Mouse (Mus musculus) c-Kit-negative CD71-positive TER-119-positive erythroid progenitor cells, embryonic 14.5 days (primary cell): ENCODE measurements around the gene Eif1.
"Not testable (repeated sequence)": the region's sequence is repeated elsewhere in the genome, so short reads cannot be mapped to it uniquely, and the experiment has no call there.

ENCODE experiments used
- DNase-seq: peaks from one replicate; pipeline ENCODE4 v3.0.0-alpha.2; 2013; ENCODE audit warnings: low read depth, low spot score

Eif1 gene

DNA sequence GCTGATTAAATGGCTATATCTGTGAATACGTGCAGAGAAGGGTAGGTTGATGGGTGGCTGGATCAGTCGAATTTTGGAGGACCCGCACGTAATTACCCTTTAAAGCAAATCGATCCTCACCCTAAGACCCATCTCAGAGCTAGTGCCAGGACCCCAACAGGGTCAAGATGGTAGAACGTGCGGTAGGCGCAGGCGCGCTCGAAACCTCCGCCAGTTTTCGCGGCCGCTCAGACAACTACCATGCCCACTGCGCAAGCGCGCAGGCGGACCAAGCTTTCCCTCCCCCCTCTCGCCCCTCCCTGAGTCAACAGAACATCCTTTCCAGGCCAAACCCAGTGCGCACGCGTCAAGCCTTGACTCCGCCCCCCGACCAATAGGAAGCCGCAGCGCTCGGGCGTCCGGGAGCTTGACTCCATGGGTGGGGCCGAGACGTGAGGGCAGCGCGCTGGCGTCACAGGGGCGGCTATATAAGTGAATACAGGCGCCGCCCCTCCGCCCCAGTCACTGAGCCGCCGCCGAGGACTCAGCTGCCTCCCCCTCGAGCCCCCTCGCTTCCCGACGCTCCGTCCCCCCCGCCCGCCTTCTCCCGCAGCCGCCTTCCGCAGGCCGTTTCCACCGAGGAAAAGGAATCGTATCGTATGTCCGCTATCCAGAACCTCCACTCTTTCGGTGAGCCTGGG is at the start of gene Eif1:
Eif1 (plus strand) TSS at position 394 of the 680 bp plus-strand sequence.
- DNase-seq = peak; percentile 100

DNA sequence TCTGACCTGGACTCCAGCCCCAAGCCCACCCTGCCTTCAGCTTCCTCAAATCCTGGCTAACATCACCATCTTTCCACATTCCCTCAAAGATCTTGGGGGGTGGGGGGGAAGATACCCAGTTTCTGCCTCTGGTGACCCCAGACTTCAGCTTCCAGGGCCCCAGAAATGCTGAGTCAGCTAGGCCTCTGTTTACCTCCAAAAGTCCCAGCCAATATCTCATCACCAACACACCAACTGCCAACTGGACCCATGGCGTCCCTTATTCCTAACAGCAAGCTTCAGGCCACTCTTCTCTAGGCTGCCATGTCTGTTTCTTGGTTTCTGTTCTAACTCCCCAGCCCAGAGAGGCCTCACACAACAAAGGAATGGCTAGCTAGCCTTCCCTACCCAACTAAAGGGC is 47.8 kb upstream of the Eif1 start:
- no peak for DNase-seq

DNA sequence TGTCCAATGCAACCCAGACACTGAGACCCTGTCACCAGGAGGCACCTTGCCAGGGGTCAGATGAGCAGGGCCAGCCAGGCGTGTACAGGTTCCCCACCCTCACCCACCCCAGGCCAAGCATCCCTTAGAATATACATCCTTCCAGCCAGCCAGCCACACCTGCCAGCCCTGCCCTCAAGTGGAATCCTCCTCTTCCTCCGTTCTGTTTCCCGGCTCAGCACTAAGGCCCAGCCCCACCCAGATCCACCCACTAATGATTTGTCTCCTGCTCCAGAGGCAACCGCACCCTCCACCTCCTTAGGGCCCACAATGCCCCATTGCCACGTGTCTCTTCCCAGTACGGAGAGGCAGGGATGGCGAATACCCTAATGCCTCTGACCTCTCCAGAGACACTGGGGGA is 45.0 kb upstream of the Eif1 start:
- DNase-seq = no peak

DNA sequence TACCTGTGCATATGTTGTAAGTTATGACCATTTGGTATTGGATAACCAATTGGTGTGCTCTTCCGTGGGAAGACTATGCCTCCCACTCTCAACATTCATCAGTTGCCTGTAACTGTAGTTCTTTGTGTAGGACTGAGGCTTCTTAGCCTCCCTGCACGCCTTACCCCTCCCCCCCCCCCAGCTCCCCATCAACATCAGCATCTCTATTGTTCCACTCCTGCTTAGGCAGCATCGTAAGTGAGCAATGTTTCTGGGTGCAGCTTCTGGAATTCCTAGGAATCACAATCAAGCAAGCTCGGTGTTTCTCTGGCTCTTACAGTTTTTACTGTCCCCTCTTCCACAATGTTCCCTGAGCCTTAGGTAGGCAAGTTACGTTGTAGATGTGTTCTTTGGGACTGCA is 44.2 kb upstream of the Eif1 start:
- no peak for DNase-seq

DNA sequence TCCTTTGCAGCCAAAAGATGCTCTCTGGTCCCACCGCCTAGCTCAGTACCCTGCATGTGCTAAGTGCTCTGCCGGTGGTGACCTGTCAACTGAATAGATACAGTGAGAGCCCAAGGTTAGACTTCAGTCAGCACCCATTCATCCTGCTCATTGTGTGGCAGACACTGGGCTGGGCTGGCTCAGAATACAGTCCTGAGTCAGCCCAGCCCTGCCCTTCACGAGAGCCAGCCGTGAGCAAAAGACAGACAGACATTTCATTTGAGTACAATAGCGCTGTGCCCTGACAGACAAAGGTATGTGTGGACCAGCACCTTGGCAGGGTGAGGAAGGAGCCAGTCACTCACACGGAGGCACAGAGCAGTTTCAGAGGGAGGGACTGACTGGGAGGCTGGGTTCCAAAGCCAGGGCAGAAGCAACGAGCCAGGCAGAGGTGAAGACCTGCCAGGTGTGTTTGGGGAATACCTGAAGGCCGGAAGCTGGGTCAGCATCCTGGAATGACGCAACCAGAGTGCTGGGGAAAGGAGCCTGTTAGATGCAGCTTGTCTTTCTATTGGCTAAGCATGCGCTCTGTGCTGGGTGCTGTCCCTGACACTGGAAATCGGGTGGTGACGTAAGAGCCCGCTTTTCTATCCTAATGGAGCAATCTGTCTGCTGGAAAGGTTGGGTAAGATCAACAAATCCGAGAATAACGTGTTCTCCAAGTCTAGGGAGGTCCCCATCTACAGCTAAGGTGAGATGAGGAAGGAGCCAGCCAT is 41.8 kb upstream of the Eif1 start:
- DNase-seq = no peak

DNA sequence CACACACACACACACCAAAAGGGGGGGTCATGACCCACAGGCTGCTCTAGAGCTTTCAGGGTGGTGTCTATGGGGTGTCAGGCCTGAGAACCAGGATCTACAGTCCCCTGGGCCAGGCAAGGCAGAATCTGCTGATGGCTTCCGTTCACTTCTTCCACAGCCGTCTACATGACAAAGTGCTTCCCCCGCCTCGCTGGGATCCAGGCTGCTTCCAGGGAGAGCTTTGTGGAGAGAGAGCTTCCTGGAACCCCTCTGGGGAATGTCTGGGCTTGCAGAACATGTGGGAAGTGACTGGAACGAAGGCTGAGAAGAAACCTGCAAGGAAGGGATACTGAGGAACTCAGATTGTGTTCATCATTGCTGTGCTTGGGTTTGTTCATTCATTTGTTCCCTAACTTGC is 40.9 kb upstream of the Eif1 start:
- DNase-seq = no peak

DNA sequence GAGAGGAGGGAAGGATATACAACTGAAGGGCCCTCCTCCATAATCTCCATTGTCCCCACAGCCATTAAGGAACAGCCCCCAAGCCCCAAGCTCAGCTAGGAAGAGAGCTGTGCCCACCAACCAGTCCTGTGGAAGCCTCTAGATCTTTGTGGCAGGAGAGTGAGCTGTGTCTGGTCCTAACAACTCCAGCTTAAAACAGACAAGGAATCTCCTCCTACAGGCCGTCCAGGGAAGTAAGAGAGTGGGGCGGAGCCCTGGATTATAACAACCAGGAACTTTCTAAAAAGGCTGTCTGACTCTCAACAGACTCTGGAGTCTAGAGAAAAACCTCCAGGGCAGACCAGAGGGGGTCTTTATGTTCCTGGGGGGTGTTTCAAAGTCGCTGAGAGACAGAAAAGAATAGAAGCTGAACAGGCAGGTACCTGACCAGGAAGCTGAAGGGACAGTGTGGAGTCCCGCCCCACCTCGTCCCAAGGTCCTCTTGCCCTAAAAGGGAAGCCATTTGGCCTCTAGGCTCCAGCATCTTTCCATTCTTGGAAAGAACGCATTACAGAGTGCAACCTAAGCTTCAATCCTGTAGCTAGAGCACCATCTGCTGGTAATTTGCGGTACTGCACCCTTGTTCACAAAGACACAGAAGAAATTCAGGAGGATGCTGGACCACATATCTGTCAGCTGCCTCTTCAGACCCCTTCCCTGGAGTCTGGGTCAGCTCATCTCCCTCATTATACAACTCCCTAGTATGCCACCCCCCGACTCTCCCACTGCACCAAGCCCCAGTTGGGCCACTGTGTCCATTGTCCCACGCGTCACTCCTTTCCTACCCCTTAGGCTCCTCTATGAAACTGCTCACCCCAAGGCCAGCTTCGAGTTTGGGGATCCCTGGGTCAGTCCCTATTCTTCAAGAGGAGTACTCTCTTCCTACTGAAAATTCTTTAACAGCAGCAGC is 37.8 kb upstream of the Eif1 start:
- DNase-seq = peak; percentile 67

DNA sequence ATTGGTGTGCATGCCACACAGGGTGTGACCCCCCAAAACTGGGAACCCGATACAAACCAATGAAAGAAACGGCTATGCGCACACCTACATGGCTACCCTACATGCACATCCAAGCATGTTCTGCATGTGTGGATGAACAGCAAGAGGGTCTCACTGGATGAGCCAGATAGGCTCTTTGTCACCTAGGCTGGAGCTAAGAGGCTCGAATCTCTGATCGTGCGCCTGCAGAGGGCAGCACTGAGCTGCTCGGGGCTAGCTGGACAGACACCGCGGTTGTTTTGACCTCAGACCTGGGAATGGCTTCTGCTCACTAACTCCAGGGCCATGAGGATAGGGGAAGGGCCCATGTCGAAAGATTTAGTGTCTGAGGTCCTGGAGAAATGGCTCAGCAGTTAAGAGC is 37.1 kb upstream of the Eif1 start:
- peak; percentile 33 for DNase-seq

DNA sequence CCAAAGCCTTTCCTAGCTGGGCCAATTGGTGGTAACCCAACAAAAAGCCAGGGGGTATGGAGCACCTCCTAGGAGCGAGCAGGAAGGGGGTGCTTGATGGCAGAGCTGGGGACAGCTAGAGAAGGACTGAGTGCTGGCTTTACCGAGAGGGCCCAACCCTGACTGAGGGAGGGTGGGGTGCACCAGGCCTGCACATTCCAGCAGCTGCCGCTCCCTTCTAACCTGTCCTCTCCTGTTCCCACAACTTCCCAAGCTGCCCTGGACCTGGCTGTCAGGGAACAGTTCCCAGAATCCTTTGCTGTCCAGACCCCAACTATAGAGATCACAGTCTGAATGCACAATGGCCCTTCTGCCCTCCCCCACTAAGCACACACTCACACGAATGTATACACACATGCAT is 34.7 kb upstream of the Eif1 start:
- no peak for DNase-seq

DNA sequence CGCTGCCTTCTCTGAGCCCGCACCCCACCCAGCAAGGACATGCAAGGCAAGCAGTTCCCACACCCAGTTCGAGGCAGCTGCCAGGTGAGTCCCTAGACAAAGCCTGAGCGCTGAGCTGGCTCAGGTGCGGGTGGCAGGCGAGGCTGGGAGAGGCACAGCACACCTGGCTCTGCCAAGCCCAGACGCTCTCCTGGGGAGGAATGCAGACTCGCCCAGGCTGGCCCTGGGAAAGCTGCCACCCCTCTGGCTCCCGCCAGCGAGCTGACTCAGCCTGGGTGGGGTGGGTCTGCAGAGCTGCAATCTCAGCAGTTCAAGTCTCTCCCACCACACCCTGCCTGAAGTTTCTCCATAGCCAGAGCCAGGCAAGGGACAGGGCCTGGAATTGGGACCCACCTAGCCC is 32.7 kb upstream of the Eif1 start:
- DNase-seq = no peak

DNA sequence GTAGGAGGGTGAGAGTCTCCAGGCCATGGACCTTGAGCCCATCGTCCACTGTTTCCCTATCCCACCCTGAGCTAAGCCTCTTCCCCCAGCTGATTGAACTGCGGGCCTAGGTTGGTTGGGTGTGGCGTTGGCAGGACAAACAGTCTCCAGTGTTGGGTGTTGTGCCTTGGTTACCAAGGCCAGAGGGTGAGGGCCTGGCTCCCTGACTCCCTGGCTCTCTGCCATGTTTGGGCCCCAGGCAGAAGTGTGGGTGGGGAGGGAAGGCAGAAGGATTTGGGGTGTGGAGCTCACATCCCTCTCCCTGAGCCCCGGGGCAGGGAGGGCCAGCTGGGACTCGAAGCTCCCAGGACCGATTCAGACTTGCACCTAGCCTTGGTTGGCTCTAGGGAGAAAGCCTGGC is 30.7 kb upstream of the Eif1 start:
- DNase-seq = no peak

DNA sequence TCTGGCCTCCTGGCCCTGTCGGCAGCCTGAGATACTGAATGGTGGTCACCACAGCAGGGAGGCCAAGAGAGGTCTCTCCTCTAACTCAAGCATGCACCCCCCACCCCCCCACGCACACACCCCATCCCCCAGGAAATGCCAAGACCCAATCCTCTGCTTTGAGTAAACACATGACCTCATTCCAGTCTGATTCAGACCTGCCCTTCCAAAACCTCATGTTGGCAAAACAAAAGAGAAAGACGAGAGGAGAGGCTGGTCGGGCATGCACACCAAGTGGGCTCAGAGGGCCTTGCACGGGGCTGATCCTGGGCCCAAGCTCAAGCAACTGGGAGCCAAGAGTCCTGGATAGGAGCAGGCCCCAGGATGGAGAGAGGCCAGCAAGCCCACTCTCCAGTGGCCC is 29.4 kb upstream of the Eif1 start:
- no peak for DNase-seq

DNA sequence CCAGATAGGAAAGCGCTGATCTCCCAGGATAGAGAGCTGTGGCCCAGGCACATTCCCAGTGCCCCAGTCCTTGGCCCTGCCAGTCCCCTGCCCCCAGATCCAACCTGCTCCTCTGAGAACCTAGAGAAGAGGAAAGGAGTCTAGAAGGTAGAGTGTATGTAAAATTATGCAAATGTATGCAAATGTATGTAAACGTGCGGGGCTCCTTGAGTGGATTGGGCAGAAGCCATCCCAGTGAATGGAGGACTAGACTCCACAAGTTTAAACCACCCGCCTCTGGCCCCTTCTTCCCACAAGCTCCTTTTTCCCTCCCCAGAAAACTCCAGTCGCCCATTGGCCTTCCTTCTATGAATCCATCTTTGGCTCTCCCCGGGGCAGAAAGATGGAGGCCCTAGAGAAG is 26.8 kb upstream of the Eif1 start:
- DNase-seq = no peak

DNA sequence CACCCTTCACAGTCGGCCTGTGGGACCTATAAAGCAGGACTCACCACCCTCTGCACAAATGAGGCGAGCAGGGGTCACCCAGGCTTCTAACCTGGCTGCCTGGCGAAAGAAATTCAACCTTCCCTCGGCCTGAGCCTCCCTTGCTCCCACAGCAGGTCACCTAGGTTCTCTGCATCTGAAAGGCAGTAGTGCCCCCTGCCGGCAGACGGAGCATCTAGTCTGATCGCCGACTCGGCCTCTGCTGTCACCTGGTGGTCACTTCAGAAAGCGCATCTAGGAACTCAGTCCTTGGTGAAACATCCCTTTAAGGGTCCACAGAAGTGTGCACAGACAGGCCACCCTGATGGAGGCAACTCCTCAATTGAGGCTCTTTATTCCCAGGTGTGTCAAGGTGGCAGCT is 24.4 kb upstream of the Eif1 start:
- peak; percentile 52 for DNase-seq

DNA sequence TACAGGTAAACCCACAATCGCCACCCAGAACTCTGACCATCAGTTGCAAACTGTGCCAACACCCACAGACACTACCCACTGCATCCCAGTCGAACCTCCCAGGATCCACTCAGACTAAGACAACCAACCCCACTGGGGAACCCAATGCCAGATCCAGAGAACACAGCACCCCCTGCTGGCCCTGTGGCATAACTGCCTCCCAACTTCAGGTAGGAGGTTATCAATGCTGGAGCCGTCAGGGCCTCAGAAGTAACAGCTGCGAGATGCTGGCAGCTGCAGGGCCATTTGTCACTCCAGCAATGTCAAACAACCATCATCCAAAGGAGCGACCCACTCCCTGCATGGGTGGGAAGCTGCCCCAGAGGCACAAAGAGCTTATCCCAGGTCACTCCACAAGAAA is 21.9 kb upstream of the Eif1 start:
- DNase-seq = no peak

DNA sequence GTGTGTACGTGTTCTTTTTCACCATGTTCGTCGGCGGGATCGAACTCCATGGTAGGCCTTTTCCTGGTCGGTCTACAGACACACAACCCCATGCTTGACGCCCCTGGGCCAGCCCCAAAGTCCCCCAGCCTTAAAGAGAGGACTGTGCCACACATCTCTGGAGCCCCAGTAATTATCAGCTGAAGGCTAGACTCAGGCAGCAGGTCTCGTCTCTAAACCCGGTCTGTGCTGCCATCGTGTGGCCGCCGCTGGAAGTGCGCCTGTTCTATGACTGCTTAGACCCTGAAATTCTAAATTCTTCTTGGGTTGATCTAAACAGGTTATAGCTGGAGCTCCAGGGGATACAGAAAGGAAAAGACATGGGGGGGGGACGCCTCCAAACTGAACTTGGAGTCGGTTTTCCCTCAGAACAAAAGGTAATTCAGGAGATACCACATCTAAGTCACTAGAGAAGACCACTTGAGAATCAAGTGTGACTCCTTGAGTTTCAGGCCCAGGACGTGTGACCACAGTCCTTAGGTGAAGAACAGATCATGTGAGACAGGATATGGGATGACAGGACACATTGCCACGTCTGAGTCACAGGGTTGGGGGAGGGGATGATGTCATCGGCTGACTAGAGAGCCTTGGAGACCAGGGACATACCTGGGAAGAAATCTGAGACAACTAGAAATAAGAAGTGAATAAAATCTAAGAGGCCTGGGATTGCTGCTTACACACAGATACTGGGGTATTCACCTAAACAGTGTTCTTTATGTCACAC is 21.2 kb upstream of the Eif1 start:
- peak; percentile 62 for DNase-seq

DNA sequence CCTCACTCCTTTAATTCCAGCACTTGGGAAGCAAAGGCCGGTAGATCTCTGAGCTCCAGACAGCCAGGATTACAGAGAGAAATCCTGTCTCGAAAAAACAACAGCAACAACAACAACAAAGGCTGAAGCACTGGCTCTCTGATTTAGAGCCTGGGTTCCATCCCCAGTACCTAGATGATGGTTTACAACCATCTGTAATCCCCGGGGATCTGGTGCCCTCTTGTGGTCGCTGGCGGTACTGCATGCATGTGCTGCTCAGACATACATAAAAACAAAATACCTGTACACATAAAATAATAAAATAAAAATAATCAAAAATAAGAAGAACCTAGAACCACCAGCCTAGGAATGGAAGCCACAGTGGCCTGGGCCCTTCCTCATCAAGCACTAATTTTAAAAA is 19.4 kb upstream of the Eif1 start:
- DNase-seq = no peak

DNA sequence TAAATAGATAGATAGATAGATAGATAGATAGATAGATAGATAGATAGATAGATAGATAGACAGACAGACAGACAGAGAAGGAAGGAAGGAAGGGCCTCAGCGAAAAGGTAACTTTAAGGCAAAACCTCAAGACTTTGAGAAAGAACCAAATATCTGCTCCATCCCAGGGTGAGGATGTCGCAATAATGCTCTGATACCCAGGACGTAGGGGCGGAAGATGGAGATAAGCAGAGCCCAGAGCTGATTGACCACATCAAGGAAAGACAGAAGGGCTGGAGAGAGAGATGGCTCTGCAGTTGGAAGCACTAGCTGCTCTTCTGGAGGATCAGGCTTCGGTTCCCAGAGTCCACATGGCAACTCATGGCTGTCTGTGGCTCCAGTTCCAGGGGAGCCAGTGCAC is 18.4 kb upstream of the Eif1 start:
- DNase-seq = no peak

DNA sequence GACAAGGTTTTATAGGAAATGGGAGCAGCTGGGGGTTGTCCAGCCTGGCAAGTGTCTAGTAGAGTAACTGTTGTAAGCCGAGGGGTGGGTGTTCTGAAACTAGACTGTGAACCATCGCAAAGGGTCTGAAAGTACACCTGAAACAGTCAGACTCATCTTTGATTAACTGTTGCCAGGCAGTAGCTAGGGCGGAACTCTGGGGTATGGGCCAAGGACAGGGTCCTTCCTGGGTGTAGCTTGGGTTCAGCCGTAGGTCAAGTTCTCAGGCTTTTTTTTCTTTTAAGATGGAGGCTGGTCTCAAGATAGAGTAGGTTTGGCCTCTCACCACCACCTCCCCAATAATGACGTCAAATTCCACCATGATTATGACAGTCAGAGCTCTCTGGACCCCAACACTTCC is 11.8 kb upstream of the Eif1 start:
- no peak for DNase-seq

DNA sequence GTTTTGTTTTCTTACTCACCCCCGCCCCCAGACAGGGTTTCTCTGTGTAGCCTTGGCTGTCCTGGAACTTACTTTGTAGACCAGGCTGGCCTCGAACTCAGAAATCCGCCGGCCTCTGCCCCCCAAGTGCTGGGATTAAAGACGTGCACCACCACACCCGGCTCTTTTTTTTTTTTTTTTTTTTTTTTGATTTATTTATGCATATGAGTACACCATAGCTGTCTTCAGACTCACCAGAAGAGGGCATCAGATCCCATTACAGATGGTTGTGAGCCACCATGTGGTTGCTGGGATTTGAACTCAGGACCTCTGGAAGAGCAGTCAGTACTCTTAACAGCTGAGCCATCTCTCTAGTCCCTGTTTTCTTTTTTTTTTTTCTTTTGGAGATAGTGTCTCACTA is 11.0 kb upstream of the Eif1 start:
- DNase-seq = not testable (repeated sequence)

DNA sequence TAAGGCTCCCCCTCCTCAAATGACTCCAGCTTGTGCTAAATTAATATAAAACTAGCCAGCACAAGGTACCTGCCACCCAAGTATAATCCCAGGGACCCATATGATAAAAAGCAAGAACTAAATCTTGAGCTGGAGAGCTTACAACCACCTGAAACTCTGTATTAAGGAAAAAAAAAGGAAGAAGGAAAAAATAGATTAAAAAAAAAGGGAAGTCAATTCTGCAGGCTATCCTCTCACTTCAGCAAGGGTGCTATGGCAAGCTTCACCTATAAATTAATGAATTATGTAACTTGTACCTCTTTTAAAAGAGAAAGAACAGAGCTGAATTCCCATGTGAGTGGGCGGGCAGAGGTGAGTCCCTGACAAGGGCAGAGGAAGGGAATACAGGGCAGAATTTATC is 8.0 kb upstream of the Eif1 start:
- DNase-seq = no peak
